Mouse (Mus musculus): ENCODE data around the gene Gper1. TPM values are rescaled to one million over a fixed set of nuclear protein-coding genes. Genes with fewer than 3 reads are reported as not detected.
"Not testable (repeated sequence)": the region's sequence is repeated elsewhere in the genome, so short reads cannot be mapped to it uniquely, and the experiment has no call there.

Gper1 gene
- polyA plus RNA-seq, 1 experiment from 2014 or later: 7.5 TPM

DNA sequence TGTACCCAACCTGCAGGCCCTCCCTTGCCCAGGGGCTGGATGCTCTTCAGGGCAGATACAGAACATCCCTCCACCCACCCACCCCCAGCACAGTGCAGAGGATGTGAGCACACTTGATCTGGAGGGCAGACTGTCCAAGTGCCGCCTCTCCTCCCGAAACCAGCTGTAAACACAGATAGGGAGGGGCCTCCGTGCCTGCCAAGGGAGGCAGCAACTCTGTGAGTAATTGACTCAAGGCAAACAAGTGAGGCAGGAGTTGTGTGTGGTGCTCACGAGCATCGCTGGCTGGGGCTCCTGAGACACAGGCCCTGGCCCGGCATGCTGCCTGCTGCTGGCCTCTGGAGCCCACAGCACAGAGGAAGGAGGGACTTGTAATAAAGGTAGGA lies 33.3 kb upstream of the Gper1 start:
- H3K9ac ChIP-seq: no peak overlapping the region

DNA sequence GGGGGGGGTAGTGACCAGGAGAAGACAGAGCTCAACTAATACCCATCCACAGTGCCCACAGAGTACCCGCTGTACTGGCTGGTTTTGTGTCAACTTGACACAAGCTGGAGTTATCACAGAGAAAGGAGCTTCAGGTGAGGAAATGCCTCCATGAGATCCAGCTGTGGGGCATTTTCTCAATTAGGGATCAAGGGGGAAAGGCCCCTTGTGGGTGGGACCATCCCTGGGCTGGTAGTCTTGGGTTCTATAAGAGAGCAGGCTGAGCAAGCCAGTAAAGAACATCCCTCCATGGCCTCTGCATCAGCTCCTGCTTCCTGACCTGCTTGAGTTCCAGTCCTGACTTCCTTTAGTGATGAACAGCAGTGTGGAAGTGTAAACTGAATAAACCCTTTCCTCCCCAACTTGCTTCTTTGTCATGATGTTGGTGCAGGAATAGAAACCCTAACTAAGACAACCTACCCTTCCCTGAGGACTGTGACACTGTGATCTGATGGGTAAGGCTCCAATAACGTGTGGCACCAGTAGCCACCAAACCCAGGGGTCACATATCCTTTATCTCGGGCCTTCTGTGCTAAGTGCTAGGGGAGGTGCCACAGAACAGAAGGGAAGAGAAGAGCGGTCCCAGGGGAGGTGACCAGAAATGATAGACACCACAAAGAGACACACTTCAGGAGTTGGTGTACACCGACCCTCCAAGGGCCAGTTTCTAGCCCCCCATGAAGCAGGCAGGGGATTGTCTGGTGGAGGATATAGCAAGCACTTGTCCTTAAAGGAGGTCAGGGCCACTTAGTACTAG lies 32.4 kb upstream of the Gper1 start:
- not testable (repeated sequence) for H3K4me3 ChIP-seq (replicated peaks; ENCODE audit: low read length); H3K4me2 ChIP-seq (replicated peaks); H3K27me3 ChIP-seq (ENCODE audit: control insufficient read depth, insufficient read depth, low read length); H3K36me3 ChIP-seq (replicated peaks; ENCODE audit: control insufficient read depth, insufficient read depth); H3K9ac ChIP-seq; ATAC-seq (ENCODE audit: low FRiP score); DNase-seq (ENCODE audit: low spot score); H3K27ac ChIP-seq; H3K9me3 ChIP-seq (ENCODE audit: control insufficient read depth, low read length)
- 87% methylated on average over 5 of the region's 5 CpGs for WGBS
- H3K4me1 ChIP-seq (replicated peaks; ENCODE audit: control insufficient read depth, insufficient read depth, low read length): peaks cover 21% of the 10 kb centered on the region

More for the DNA sequence above, 33.3 kb upstream of the Gper1 start:
- H3K4me2 ChIP-seq (replicated peaks): no peak overlapping the region
- ATAC-seq (ENCODE audit: low FRiP score) (peak; percentile 49), DNase-seq (ENCODE audit: low spot score) (no peak)
- 54% methylated on average over 6 of the region's 6 CpGs for WGBS
- no peaks in the 10 kb centered on the region for H3K36me3 ChIP-seq (replicated peaks; ENCODE audit: control insufficient read depth, insufficient read depth)
- no peaks in the 10 kb centered on the region for H3K9me3 ChIP-seq (ENCODE audit: control insufficient read depth, low read length)
- H3K27me3 ChIP-seq (ENCODE audit: control insufficient read depth, insufficient read depth, low read length): no peaks in the 10 kb centered on the region
- no peak overlapping the region for H3K4me3 ChIP-seq (replicated peaks; ENCODE audit: low read length)
- peak overlapping the region; percentile 62 for H3K27ac ChIP-seq
- H3K4me1 ChIP-seq (replicated peaks; ENCODE audit: control insufficient read depth, insufficient read depth, low read length): peaks cover 21% of the 10 kb centered on the region

- Histone ChIP-seq H3K9ac (no peak overlapping the region), H3K9me3 (ENCODE audit: control insufficient read depth, low read length) (no peaks in the 10 kb centered on the region), H3K4me1 (replicated peaks; ENCODE audit: control insufficient read depth, insufficient read depth, low read length) (peaks cover 21% of the 10 kb centered on the region), H3K27me3 (ENCODE audit: control insufficient read depth, insufficient read depth, low read length) (no peaks in the 10 kb centered on the region), H3K36me3 (replicated peaks; ENCODE audit: control insufficient read depth, insufficient read depth) (no peaks in the 10 kb centered on the region), H3K4me3 (replicated peaks; ENCODE audit: low read length) (no peak overlapping the region), H3K27ac (peak overlapping the region; percentile 0; the same call in 1 of the 2 replicates), H3K4me2 (replicated peaks) (no peak overlapping the region)
- 72% methylated on average over 11 of the region's 11 CpGs for WGBS
- ATAC-seq (ENCODE audit: low FRiP score) (no peak), DNase-seq (ENCODE audit: low spot score) (no peak)
These were observed 31.5 kb upstream of the Gper1 start for GRCm38 (mm10) chr5:139391309-139391990.

- no peaks in the 10 kb centered on the region for H3K9me3 ChIP-seq (ENCODE audit: control insufficient read depth, low read length)
- ATAC-seq (ENCODE audit: low FRiP score) (no peak), DNase-seq (ENCODE audit: low spot score) (no peak)
- no peak overlapping the region for H3K4me2 ChIP-seq (replicated peaks)
- no peaks in the 10 kb centered on the region for H3K27me3 ChIP-seq (ENCODE audit: control insufficient read depth, insufficient read depth, low read length)
- peaks cover 21% of the 10 kb centered on the region for H3K4me1 ChIP-seq (replicated peaks; ENCODE audit: control insufficient read depth, insufficient read depth, low read length)
- WGBS: 93% methylated on average over 37 of the region's 37 CpGs
- 0 out of 2 replicates have a peak overlapping the region, but pooled peaks have one; percentile 0 for H3K27ac ChIP-seq
- H3K9ac ChIP-seq: no peak overlapping the region
- H3K36me3 ChIP-seq (replicated peaks; ENCODE audit: control insufficient read depth, insufficient read depth): no peaks in the 10 kb centered on the region
- H3K4me3 ChIP-seq (replicated peaks; ENCODE audit: low read length): no peak overlapping the region
These were observed 30.4 kb upstream of the Gper1 start for GRCm38 (mm10) chr5:139392219-139393196.

DNA sequence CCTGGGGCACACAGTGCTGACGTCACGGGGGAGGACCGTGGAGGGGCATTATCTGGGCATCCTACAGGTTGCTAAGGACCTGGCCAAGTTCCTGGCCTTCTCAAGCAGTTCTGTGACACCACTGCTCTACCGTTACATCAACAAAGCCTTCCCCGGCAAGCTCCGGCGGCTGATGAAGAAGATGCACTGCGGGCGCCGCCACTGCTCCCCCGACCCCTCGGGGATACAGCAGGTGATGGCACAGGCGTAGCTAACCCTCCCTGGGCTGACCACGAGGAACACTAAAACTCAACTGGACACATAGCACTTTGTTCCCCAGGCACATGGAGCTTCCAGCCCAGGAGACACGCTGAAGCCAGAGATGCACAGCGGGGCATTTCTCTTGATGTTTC lies 29.8 kb upstream of the Gper1 start:
- Histone ChIP-seq H3K4me2 (replicated peaks) (no peak overlapping the region), H3K27me3 (ENCODE audit: control insufficient read depth, insufficient read depth, low read length) (no peaks in the 10 kb centered on the region), H3K36me3 (replicated peaks; ENCODE audit: control insufficient read depth, insufficient read depth) (no peaks in the 10 kb centered on the region), H3K9me3 (ENCODE audit: control insufficient read depth, low read length) (no peaks in the 10 kb centered on the region), H3K27ac (no peak overlapping the region), H3K9ac (no peak overlapping the region), H3K4me1 (replicated peaks; ENCODE audit: control insufficient read depth, insufficient read depth, low read length) (peaks cover 17% of the 10 kb centered on the region), H3K4me3 (replicated peaks; ENCODE audit: low read length) (no peak overlapping the region)
- ATAC-seq (ENCODE audit: low FRiP score): no peak
- 88% methylated on average over 16 of the region's 16 CpGs for WGBS
- DNase-seq (ENCODE audit: low spot score): no peak

DNA sequence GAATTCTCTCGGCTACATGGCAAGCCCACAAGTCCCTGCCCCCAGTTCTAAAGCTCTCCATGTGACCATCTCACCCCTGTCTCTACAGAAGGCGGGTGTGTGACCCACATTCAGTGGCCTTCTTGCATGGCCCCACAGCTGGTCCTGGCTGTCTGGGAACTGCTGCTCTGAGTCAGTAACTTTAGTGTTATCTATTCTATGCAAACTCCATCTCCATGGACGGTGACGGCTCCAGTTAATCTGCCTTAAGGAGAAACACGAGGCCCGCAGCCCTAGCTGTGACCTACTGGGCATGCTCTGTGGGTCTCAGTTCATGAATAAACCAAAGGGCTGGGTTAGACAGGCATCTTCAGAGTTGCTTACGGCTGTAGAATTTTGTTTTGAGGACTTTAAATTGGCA lies 28.6 kb upstream of the Gper1 start:
- ATAC-seq (ENCODE audit: low FRiP score): no peak
- H3K4me3 ChIP-seq (replicated peaks; ENCODE audit: low read length): no peak overlapping the region
- H3K4me1 ChIP-seq (replicated peaks; ENCODE audit: control insufficient read depth, insufficient read depth, low read length): peaks cover 8% of the 10 kb centered on the region
- H3K9me3 ChIP-seq (ENCODE audit: control insufficient read depth, low read length): no peaks in the 10 kb centered on the region
- 64% methylated on average over 7 of the region's 7 CpGs for WGBS
- H3K4me2 ChIP-seq (replicated peaks): no peak overlapping the region
- H3K36me3 ChIP-seq (replicated peaks; ENCODE audit: control insufficient read depth, insufficient read depth): no peaks in the 10 kb centered on the region
- H3K27ac ChIP-seq: no peak overlapping the region
- no peak overlapping the region for H3K9ac ChIP-seq
- no peak for DNase-seq (ENCODE audit: low spot score)
- no peaks in the 10 kb centered on the region for H3K27me3 ChIP-seq (ENCODE audit: control insufficient read depth, insufficient read depth, low read length)

DNA sequence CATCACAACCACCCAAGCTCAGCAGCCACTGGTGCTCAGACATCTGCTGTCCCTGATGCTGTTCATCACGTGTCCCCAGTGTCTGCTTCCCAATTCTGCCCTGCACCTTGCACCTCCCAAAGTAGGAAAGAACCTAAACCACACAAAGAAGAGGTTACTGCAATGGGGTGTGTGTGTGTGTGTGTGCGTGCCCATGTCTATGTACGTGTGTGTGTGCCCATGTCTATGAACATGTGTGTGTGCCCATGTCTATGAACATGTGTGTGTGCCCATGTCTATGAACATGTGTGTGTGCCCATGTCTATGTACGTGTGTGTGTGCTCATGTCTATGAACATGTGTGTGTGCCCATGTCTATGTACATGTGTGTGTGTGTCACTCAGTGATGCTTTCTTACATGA lies 27.4 kb upstream of the Gper1 start:
- ATAC-seq (ENCODE audit: low FRiP score): no peak
- Histone ChIP-seq H3K27me3 (ENCODE audit: control insufficient read depth, insufficient read depth, low read length) (no peaks in the 10 kb centered on the region), H3K36me3 (replicated peaks; ENCODE audit: control insufficient read depth, insufficient read depth) (no peaks in the 10 kb centered on the region), H3K4me1 (replicated peaks; ENCODE audit: control insufficient read depth, insufficient read depth, low read length) (peaks cover 4% of the 10 kb centered on the region; the same call in 1 of the 2 replicates), H3K4me2 (replicated peaks) (no peak overlapping the region), H3K9me3 (ENCODE audit: control insufficient read depth, low read length) (no peaks in the 10 kb centered on the region), H3K9ac (no peak overlapping the region), H3K4me3 (replicated peaks; ENCODE audit: low read length) (no peak overlapping the region), H3K27ac (no peak overlapping the region)
- WGBS: 93% methylated on average over 4 of the region's 4 CpGs
- DNase-seq (ENCODE audit: low spot score): no peak

- no peak for DNase-seq (ENCODE audit: low spot score)
- Histone ChIP-seq H3K36me3 (replicated peaks; ENCODE audit: control insufficient read depth, insufficient read depth) (no peaks in the 10 kb centered on the region), H3K9me3 (ENCODE audit: control insufficient read depth, low read length) (no peaks in the 10 kb centered on the region), H3K4me3 (replicated peaks; ENCODE audit: low read length) (no peak overlapping the region), H3K4me1 (replicated peaks; ENCODE audit: control insufficient read depth, insufficient read depth, low read length) (no peaks in the 10 kb centered on the region), H3K27me3 (ENCODE audit: control insufficient read depth, insufficient read depth, low read length) (no peaks in the 10 kb centered on the region), H3K9ac (no peak overlapping the region), H3K27ac (no peak overlapping the region), H3K4me2 (replicated peaks) (no peak overlapping the region)
- WGBS: 90% methylated on average over 4 of the region's 4 CpGs
- ATAC-seq (ENCODE audit: low FRiP score): no peak
These were observed 25.5 kb upstream of the Gper1 start for GRCm38 (mm10) chr5:139397359-139397916.

Data from hindbrain, embryonic 14.5 days (tissue).